Mouse (Mus musculus): Measurements from ENCODE around the gene Olfr487. TPM values are rescaled to one million over a fixed set of nuclear protein-coding genes. Genes with fewer than 3 reads are reported as not detected.
"Not testable (repeated sequence)": the region's sequence is repeated elsewhere in the genome, so short reads cannot be mapped to it uniquely, and the experiment has no call there.

Gene Olfr487
- not detected in 2 replicates for polyA plus RNA-seq (2016; fragmentation: Nextera tagmentation; extraction: Ambion mirVana)

DNA sequence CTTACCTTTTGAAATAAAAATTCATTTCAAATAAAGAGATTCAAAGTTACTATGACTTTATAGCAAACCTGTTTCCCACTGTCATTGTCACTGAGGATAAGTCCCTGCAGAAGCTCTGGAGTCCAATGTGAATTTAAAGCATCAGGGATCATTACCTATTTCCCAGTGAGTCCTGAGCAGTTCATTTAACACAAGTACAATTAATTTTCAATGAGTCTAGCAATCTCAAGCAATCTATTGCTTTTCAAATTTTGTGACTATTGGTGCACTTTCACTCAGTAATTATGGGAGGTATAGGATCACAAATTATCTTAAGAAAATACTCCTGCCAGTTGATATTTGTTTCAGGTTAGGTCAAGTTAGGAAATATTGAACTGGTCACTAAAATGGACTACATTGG, at the start of gene Olfr487:
Olfr487 (minus strand) TSS at position 101 of the 400 bp plus-strand sequence.
- not testable (repeated sequence) for H3K4me1 ChIP-seq; H3K4me3 ChIP-seq; H3K9me3 ChIP-seq; H3K27ac ChIP-seq; H3K36me3 ChIP-seq (replicated peaks); DNase-seq (ENCODE audit: extremely low spot score, low spot score); H3K27me3 ChIP-seq (ENCODE audit: poor library complexity, severe bottlenecking)

DNA sequence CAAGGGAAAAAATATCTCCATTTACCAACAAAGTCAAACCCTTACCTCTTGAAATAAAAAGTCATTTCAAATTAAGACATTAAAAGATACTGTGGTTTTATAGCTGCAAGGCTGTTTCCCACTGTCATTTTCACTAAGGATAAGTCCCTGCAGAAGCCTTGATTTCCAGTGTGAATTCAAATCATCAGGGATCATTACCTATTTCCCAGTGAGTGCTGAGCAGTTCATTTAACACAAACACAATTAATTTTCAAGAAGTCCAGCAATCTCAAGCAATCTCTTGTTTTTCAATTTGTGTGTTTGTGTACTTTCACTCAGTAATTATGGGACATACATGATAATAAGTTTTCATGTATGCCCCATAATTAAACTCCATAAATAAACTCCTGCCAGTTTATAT, 43.8 kb upstream of the Olfr487 start, which contains the start of gene Olfr488:
Olfr488 (minus strand) TSS at position 101 of the 400 bp plus-strand sequence.
- no peaks in the 10 kb centered on the region for H3K9me3 ChIP-seq
- H3K4me1 ChIP-seq: no peaks in the 10 kb centered on the region
- no peak for DNase-seq (ENCODE audit: extremely low spot score, low spot score)

DNA sequence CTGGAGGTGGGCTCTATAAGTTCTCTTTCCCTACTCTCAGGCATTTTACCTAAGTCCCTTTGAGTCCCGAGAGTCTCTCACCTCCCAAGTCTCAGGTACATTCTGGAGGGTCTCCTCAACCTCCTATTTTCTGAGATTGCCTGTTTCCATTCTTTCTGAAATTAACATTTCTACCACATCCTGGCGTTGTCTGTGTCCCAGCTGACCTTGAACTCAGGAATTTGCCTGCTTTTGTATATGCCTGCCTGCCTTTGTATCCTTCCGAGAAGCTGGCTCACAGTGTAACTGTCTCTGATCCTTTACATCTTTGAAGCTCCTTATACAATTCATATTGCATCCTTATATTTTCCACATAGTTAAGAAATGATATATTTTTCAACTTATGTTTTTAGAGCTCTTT, 19.1 kb upstream of the Olfr487 start:
- no peak for DNase-seq (ENCODE audit: extremely low spot score, low spot score)
- no peak overlapping the region for H3K27ac ChIP-seq
- WGBS: 77% methylated on average over 3 of the region's 3 CpGs
- H3K4me1 ChIP-seq: no peaks in the 10 kb centered on the region
- no peaks in the 10 kb centered on the region for H3K36me3 ChIP-seq (replicated peaks)
- H3K9me3 ChIP-seq: no peaks in the 10 kb centered on the region
- H3K27me3 ChIP-seq (ENCODE audit: poor library complexity, severe bottlenecking): no peaks in the 10 kb centered on the region
- no peak overlapping the region for H3K4me3 ChIP-seq

More for the DNA sequence above, 43.8 kb upstream of the Olfr487 start, which contains the start of gene Olfr488:
- H3K27ac ChIP-seq: no peak within 1 kb of the TSS
- no peak within 1 kb of the TSS for H3K4me3 ChIP-seq
- H3K27me3 ChIP-seq (ENCODE audit: poor library complexity, severe bottlenecking): no peaks in the 10 kb centered on the region
- H3K36me3 ChIP-seq (replicated peaks): no peaks in the 10 kb centered on the region

DNA sequence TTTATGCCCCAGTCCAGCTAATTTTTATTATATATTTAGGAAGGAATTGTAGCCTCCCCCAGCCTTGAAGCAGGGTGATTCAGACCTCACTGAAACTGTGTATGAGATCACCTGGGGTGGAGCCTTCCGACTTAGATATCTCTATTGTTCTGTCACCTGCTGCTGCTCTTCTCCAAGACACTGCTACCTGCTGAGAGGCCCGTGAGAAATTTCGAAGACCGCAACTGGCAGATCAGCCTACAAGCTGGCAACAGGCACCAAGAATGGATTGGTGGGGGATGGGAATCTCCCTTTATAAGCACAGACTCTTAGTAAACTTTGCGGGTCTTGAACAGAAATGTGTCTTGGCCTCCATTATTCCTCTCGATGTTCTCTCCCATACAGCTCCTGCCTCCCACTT, 17.5 kb downstream of the Olfr487 start:
- H3K4me1 ChIP-seq: no peaks in the 10 kb centered on the region
- no peak overlapping the region for H3K4me3 ChIP-seq
- H3K27me3 ChIP-seq (ENCODE audit: poor library complexity, severe bottlenecking): no peaks in the 10 kb centered on the region
- DNase-seq (ENCODE audit: extremely low spot score, low spot score): no peak
- no peaks in the 10 kb centered on the region for H3K9me3 ChIP-seq
- 54% methylated on average over 6 of the region's 6 CpGs for WGBS
- no peak overlapping the region for H3K27ac ChIP-seq
- no peaks in the 10 kb centered on the region for H3K36me3 ChIP-seq (replicated peaks)

DNA sequence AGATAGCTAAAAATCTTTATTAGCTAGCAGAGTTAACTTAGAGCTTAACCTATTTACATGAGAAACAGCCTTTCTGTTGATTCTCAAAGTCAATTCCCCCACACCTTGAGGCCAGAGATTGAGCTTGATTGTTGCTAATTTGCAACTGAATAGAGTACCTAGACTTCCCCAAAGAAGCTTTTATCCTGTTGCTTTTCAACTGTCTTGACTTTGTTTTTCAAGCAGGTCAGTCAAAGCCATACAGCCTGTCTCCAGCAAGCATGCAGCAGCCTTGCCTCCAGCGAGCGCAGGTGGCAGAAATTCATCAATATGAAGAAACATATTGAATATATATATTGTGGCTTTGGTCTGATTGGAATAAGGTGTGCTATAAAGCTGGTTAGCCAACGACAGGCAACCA, 18.1 kb downstream of the Olfr487 start:
- WGBS: 56% methylated on average over 3 of the region's 3 CpGs
- not testable (repeated sequence) for H3K27me3 ChIP-seq (ENCODE audit: poor library complexity, severe bottlenecking); H3K4me1 ChIP-seq; H3K27ac ChIP-seq; H3K36me3 ChIP-seq (replicated peaks); H3K4me3 ChIP-seq; DNase-seq (ENCODE audit: extremely low spot score, low spot score); H3K9me3 ChIP-seq

DNA sequence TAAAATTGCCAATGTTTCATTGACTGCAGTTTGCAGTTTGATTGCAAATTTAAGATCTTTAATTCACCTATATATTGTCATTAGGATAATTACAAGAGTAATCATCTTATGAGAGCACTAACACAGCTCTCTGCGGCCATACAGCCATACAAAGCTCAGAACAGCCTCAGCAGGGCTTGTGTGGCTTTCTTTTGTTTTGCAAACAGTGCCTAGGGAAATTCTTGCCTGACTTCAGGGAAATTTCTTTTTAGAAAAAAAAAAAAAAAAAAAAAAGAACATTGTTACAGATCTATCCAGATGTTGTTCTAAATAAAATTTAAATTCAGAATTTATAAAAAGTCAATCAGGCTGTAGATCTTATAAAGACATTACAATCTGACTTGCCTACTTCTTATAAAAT, 21.7 kb downstream of the Olfr487 start:
- H3K36me3 ChIP-seq (replicated peaks); H3K4me1 ChIP-seq; H3K9me3 ChIP-seq; H3K27ac ChIP-seq; H3K27me3 ChIP-seq (ENCODE audit: poor library complexity, severe bottlenecking); DNase-seq (ENCODE audit: extremely low spot score, low spot score); H3K4me3 ChIP-seq: not testable (repeated sequence)
- WGBS: 52% methylated on average over 1 of the region's 1 CpGs

DNA sequence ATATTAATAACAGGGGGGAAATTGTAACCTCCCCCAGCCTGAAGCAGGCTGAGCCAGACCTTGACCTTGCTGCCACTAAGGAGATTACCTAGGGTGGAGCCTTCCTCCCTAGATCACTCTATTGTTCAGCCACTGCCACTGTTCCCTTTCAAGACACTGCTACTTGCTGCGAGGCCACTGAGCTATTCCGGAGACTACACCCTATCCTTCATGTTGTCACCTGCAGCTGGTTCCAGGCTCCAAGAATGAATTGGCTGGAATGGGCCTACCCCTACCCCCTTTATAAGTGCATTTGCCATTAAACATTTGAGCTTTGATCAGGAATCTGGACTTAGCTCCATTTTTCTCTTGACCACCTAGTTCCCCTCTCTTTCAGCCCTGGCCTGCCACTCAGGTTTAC, 23.2 kb downstream of the Olfr487 start:
- H3K9me3 ChIP-seq; H3K27ac ChIP-seq; H3K4me1 ChIP-seq; DNase-seq (ENCODE audit: extremely low spot score, low spot score); H3K4me3 ChIP-seq; H3K36me3 ChIP-seq (replicated peaks); H3K27me3 ChIP-seq (ENCODE audit: poor library complexity, severe bottlenecking): not testable (repeated sequence)
- 47% methylated on average over 2 of the region's 2 CpGs for WGBS

DNA sequence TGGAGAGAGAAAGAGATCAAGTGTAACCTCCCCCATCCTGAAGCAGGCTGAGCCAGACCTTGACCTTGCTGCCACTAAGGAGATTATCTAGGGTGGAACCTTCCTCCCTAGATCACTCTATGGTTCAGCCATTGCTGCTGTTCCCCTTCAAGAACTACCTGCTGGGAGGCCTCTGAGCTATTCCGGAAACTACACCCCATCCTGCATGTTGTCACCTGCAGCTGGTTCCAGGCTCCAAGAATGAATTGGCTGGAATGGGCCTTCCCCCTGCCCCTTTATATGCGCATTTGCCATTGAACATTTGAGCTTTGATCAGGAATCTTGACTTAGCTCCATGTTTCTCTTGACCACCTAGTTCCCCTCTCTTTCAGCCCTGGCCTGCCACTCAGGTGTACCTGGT, 29.2 kb downstream of the Olfr487 start:
- not testable (repeated sequence) for H3K4me1 ChIP-seq, H3K9me3 ChIP-seq
- 91% methylated on average over 2 of the region's 2 CpGs for WGBS

DNA sequence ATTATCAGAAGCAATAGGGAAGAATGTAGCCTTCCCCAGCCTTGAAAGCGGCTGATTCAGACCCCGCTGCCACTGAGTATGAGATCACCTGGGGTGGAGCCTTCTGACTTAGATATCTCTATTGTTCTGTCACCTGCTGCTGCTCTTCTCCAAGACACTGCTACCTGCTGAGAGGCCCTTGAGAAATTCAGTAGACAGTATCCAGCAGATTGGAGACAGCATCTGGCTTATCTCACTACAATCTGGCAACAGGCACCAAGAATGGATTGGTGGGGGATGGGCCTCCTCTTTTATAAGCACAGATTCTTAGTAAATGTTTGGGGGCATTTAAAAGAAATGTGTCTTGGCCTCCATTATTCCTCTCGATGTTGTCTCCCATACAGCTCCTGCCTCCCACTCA, 30.0 kb downstream of the Olfr487 start:
- not testable (repeated sequence) for H3K36me3 ChIP-seq (replicated peaks); H3K27ac ChIP-seq; H3K27me3 ChIP-seq (ENCODE audit: poor library complexity, severe bottlenecking); H3K9me3 ChIP-seq; H3K4me1 ChIP-seq; DNase-seq (ENCODE audit: extremely low spot score, low spot score); H3K4me3 ChIP-seq
- 80% methylated on average over 3 of the region's 3 CpGs for WGBS

More for the DNA sequence above, 29.2 kb downstream of the Olfr487 start:
- not testable (repeated sequence) for H3K4me3 ChIP-seq; H3K27ac ChIP-seq; DNase-seq (ENCODE audit: extremely low spot score, low spot score); H3K27me3 ChIP-seq (ENCODE audit: poor library complexity, severe bottlenecking); H3K36me3 ChIP-seq (replicated peaks)

DNA sequence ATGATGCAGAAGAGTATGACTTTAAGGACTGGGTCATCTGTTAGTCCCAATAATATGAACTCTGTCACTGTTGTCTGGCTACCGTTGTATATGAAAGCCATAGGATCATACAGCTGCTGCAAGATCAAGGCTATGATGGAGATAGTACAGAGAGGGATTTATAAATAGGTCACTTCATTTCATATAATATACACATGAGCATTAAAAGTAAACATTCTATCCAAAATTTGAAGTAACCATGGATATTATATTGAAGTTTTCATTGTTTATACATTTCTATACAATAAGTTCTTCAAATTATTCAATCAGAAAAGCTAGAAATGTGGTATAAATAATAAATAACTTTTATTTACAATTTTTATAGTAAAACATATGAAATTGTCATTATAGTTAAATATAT, 41.8 kb downstream of the Olfr487 start, which contains the start of gene Olfr486:
Olfr486 (minus strand) TSS at position 101 of the 400 bp plus-strand sequence.
- not testable (repeated sequence) for H3K4me1 ChIP-seq; H3K27ac ChIP-seq; H3K36me3 ChIP-seq (replicated peaks); DNase-seq (ENCODE audit: extremely low spot score, low spot score); H3K9me3 ChIP-seq; H3K27me3 ChIP-seq (ENCODE audit: poor library complexity, severe bottlenecking); H3K4me3 ChIP-seq
- WGBS: 96% methylated on average over 1 of the region's 1 CpGs

DNA sequence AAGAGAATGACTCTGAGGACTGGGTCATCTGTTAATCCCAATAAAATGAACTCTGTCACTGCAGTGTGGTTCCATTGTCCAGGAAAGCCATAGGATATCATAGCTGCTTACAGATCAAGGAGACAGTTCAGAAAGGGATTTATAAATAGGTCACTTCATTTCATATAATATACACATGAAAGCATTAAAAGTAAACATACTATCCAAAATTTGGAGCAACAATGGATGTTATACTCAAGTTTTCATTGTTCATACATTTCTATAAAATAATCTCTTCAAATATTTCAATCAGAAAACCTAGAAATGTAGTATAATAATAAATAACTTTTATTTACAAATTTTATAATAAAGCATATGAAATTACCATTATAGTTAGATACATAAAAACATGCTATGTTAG, 54.7 kb downstream of the Olfr487 start, which contains the start of gene Olfr485:
Olfr485 (minus strand) TSS at position 101 of the 400 bp plus-strand sequence.
- DNase-seq (ENCODE audit: extremely low spot score, low spot score): no peak
- H3K27me3 ChIP-seq (ENCODE audit: poor library complexity, severe bottlenecking): no peaks in the 10 kb centered on the region
- no peaks in the 10 kb centered on the region for H3K9me3 ChIP-seq
- no peak within 1 kb of the TSS for H3K4me3 ChIP-seq
- no peak within 1 kb of the TSS for H3K27ac ChIP-seq
- no peaks in the 10 kb centered on the region for H3K4me1 ChIP-seq
- H3K36me3 ChIP-seq (replicated peaks): no peaks in the 10 kb centered on the region

Other genes with a start within 250 kb of the Olfr487 start
- gene Olfr476, start 249.8 kb downstream of the Olfr487 start, polyA plus RNA-seq (2016; fragmentation: Nextera tagmentation; extraction: Ambion mirVana): not detected in 2 replicates
- gene Olfr477, start 227.9 kb downstream of the Olfr487 start, polyA plus RNA-seq (2016; fragmentation: Nextera tagmentation; extraction: Ambion mirVana): not detected in 2 replicates
- gene Olfr478, start 180.6 kb downstream of the Olfr487 start, polyA plus RNA-seq (2016; fragmentation: Nextera tagmentation; extraction: Ambion mirVana): not detected in 2 replicates
- gene Olfr479, start 163.9 kb downstream of the Olfr487 start, polyA plus RNA-seq (2016; fragmentation: Nextera tagmentation; extraction: Ambion mirVana): not detected in 2 replicates
- not detected in 2 replicates for gene Olfr480, start 147.3 kb downstream of the Olfr487 start, polyA plus RNA-seq (2016; fragmentation: Nextera tagmentation; extraction: Ambion mirVana)
- not detected in 2 replicates for gene Olfr481, start 134.8 kb downstream of the Olfr487 start, polyA plus RNA-seq (2016; fragmentation: Nextera tagmentation; extraction: Ambion mirVana)
- gene Olfr482, start 117.0 kb downstream of the Olfr487 start, polyA plus RNA-seq (2016; fragmentation: Nextera tagmentation; extraction: Ambion mirVana): 0.06 TPM in 1 of 2 replicates, not detected in the other
- not detected in 2 replicates for gene Olfr483, start 113.8 kb downstream of the Olfr487 start, polyA plus RNA-seq (2016; fragmentation: Nextera tagmentation; extraction: Ambion mirVana)
- not detected in 2 replicates for gene Olfr484, start 87.2 kb downstream of the Olfr487 start, polyA plus RNA-seq (2016; fragmentation: Nextera tagmentation; extraction: Ambion mirVana)
- gene Olfr485, start 54.8 kb downstream of the Olfr487 start, polyA plus RNA-seq (2016; fragmentation: Nextera tagmentation; extraction: Ambion mirVana): not detected in 2 replicates
- gene Olfr486, start 41.9 kb downstream of the Olfr487 start, polyA plus RNA-seq (2016; fragmentation: Nextera tagmentation; extraction: Ambion mirVana): not detected in 2 replicates
- not detected in 2 replicates for gene Olfr488, start 43.7 kb upstream of the Olfr487 start, polyA plus RNA-seq (2016; fragmentation: Nextera tagmentation; extraction: Ambion mirVana)
- not detected in 2 replicates for gene Olfr490, start 74.3 kb upstream of the Olfr487 start, polyA plus RNA-seq (2016; fragmentation: Nextera tagmentation; extraction: Ambion mirVana)
- gene Olfr491, start 98.8 kb upstream of the Olfr487 start, polyA plus RNA-seq (2016; fragmentation: Nextera tagmentation; extraction: Ambion mirVana): not detected in 2 replicates
- not detected in 2 replicates for gene Olfr492, start 109.0 kb upstream of the Olfr487 start, polyA plus RNA-seq (2016; fragmentation: Nextera tagmentation; extraction: Ambion mirVana)
- not detected in 2 replicates for gene Olfr493, start 132.3 kb upstream of the Olfr487 start, polyA plus RNA-seq (2016; fragmentation: Nextera tagmentation; extraction: Ambion mirVana)
- not detected in 2 replicates for gene Olfr494, start 150.7 kb upstream of the Olfr487 start, polyA plus RNA-seq (2016; fragmentation: Nextera tagmentation; extraction: Ambion mirVana)
- not detected in 2 replicates for gene Olfr495, start 178.5 kb upstream of the Olfr487 start, polyA plus RNA-seq (2016; fragmentation: Nextera tagmentation; extraction: Ambion mirVana)
- gene Olfr497, start 205.8 kb upstream of the Olfr487 start, polyA plus RNA-seq (2016; fragmentation: Nextera tagmentation; extraction: Ambion mirVana): not detected in 2 replicates